Mouse (Mus musculus) heart, embryonic 14.5 days (tissue): ENCODE measurements around the gene Akap13. TPM values are rescaled to one million over a fixed set of nuclear protein-coding genes. Genes with fewer than 3 reads are reported as not detected.
"Not testable (repeated sequence)": the region's sequence is repeated elsewhere in the genome, so short reads cannot be mapped to it uniquely, and the experiment has no call there.

Source experiments
- ATAC-seq: fragments of 200-750 bp; cut with Nextera tagmentation; 2 replicates; pipeline ENCODE4 v1.8.0; 2017; ENCODE audit warnings: low read depth, moderate TSS enrichment; ENCODE audit not compliant: insufficient number of reproducible peaks, insufficient read depth, low FRiP score
- H3K27ac ChIP-seq, 2 experiments: fragments of 200-500 bp in 1 of 2; fragments of 300-500 bp in 1 of 2; sonication (generic) in 1 of 2; replicated peaks in 1 of 2; 2 replicates each; pipeline ENCODE4 v1.5.1; 2012 to 2014; ENCODE audit warnings: low read depth in 2 of 2, low read length in 2 of 2, control low read depth in 1 of 2, mild to moderate bottlenecking in 1 of 2, mixed read lengths in 1 of 2; ENCODE audit not compliant: control insufficient read depth in 1 of 2, insufficient read depth in 1 of 2
- H3K27me3 ChIP-seq: fragments of 300-500 bp; sonication (generic); 2 replicates; pipeline ENCODE4 v1.6.1; 2014; ENCODE audit warnings: mild to moderate bottlenecking, low read length, control low read depth; ENCODE audit not compliant: control insufficient read depth, insufficient read depth
- H3K36me3 ChIP-seq: fragments of 300-500 bp; sonication (generic); 2 replicates; pipeline ENCODE4 v1.6.1; 2014; ENCODE audit warnings: mild to moderate bottlenecking, control low read depth, low read length, mixed read lengths; ENCODE audit not compliant: control insufficient read depth, insufficient read depth
- H3K4me1 ChIP-seq, 2 experiments: fragments of 200-500 bp in 1 of 2; fragments of 300-500 bp in 1 of 2; sonication (generic) in 1 of 2; 2 replicates each; pipeline ENCODE4 v1.6.1; 2012 to 2014; ENCODE audit warnings: low read length in 2 of 2, control low read depth in 1 of 2, mixed read lengths in 1 of 2; ENCODE audit not compliant: control insufficient read depth in 2 of 2, insufficient read depth in 2 of 2
- H3K4me2 ChIP-seq: fragments of 300-500 bp; sonication (generic); 2 replicates; pipeline ENCODE4 v1.6.1; 2014; ENCODE audit warnings: mild to moderate bottlenecking, low read length
- H3K4me3 ChIP-seq, 2 experiments: fragments of 200-500 bp in 1 of 2; fragments of 300-500 bp in 1 of 2; sonication (generic) in 1 of 2; 2 replicates each; pipeline ENCODE4 v1.5.1; 2012 to 2014; ENCODE audit warnings: low read length in 2 of 2, mild to moderate bottlenecking in 2 of 2, control low read depth in 1 of 2, low read depth in 1 of 2, moderate library complexity in 1 of 2; ENCODE audit not compliant: control insufficient read depth in 1 of 2, insufficient read depth in 1 of 2
- H3K9ac ChIP-seq: fragments of 300-500 bp; sonication (generic); 2 replicates; pipeline ENCODE4 v1.6.1; 2014; ENCODE audit warnings: mild to moderate bottlenecking, low read length
- H3K9me3 ChIP-seq: fragments of 300-500 bp; sonication (generic); 2 replicates; pipeline ENCODE4 v1.6.1; 2016; ENCODE audit warnings: low read length, control low read depth; ENCODE audit not compliant: control insufficient read depth
- WGBS: fragments of 180-500 bp; shearing (Covaris S2); extraction: QIAGEN DNeasy Blood & Tissue Kit; methylation state at CpG from one replicate; pipeline ENCODE4 v1.1.7; 2014; 5-methylcytosine and 5-hydroxymethylcytosine counted together
- polyA plus RNA-seq: library from polyadenylated mRNA; unstranded; fragments of >200 nt; fragmentation: Nextera tagmentation; extraction: Ambion mirVana; gene quantifications from 2 replicates; pipeline ENCODE4 v1.2.1, GENCODE M21; 2014

The Akap13 gene
- polyA plus RNA-seq, 1 experiment from 2014 or later, result 54.9 TPM

GRCm38 (mm10) chr7:75762225-75762624 lies 306.9 kb downstream of the Akap13 start:
- not testable (repeated sequence) for H3K4me2 ChIP-seq, H3K27ac ChIP-seq, H3K4me1 ChIP-seq, H3K4me3 ChIP-seq, H3K27me3 ChIP-seq, H3K9me3 ChIP-seq, H3K36me3 ChIP-seq, H3K9ac ChIP-seq
- ATAC-seq, result peak; percentile 42; the same call in 1 of the 2 replicates
- WGBS, result 69% methylated on average over 2 of the region's 2 CpGs

DNA sequence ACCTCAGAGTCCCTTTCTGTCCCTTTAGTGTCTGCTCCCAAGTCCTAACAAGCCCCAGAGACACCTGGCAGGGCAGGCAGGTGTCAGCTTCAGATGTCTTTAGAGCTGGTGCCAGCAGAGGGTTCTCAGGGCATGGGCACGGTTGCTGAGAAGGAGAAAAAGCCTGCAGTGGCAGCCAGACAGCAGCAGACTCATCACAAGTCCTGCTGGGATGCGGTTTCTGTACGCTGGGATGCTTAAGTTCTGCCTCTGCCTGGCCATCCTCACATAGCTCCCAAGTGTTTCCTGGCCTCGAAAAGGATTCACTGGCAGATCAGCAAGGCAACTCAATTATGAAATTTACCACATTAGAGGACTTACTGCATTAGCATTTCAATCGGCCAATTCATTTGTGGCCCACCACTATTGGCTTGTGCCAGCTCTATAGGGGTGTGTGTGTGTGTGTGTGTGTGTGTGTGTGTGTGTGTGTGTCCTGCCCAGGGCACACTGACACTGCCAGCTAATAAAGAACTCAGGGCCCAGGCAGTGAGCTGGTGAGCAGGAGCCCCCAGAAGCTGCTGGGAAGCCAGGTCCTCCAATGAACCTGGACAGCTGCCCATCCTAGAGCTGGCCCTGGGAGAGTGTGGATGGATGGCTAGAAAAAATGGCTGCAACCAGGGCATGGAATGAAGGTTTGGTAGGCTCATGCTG lies 311.9 kb downstream of the Akap13 start:
- H3K4me1 ChIP-seq, H3K27ac ChIP-seq, H3K4me3 ChIP-seq, H3K27me3 ChIP-seq, H3K9me3 ChIP-seq, H3K4me2 ChIP-seq, H3K9ac ChIP-seq: not testable (repeated sequence)
- ATAC-seq, result 0 out of 2 replicates have a peak, but pooled peaks have one; percentile 35
- peaks cover 36% of the 10 kb centered on the region for H3K36me3 ChIP-seq
- WGBS, result 89% methylated on average over 1 of the region's 5 CpGs

GRCm38 (mm10) chr7:75768169-75768568 lies 312.8 kb downstream of the Akap13 start:
- no peak for ATAC-seq
- peaks cover 37% of the 10 kb centered on the region for H3K36me3 ChIP-seq
- WGBS, result 90% methylated on average over 2 of the region's 2 CpGs
- H3K27me3 ChIP-seq, result no peaks in the 10 kb centered on the region
- no peak overlapping the region for H3K4me3 ChIP-seq
- no peak overlapping the region for H3K4me2 ChIP-seq
- no peaks in the 10 kb centered on the region for H3K9me3 ChIP-seq
- no peak overlapping the region for H3K9ac ChIP-seq
- H3K4me1 ChIP-seq, result no peaks in the 10 kb centered on the region
- no peak overlapping the region for H3K27ac ChIP-seq

DNA sequence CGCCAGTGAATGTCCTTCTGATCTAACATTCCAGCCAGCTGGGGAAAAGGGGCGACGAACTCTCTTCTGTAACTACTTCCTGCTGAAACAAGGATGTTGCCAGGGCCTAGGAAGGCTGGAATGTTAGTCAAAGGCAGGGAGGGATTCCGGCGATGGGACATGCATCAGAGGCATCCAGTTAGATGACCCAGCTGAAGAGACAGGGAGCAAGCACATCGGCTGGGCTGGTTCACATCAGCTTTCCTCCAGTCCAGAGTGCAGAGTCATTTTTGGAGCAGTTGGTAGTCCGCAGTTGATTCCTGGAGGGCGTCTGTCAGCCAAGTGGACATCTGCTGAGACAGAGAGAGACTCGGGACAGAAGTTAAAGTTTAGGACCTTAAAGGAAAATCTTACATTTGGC lies 314.6 kb downstream of the Akap13 start:
- H3K27ac ChIP-seq, result no peak overlapping the region
- no peaks in the 10 kb centered on the region for H3K27me3 ChIP-seq
- H3K4me1 ChIP-seq, result no peaks in the 10 kb centered on the region
- no peak overlapping the region for H3K4me2 ChIP-seq
- peaks cover 42% of the 10 kb centered on the region for H3K36me3 ChIP-seq
- ATAC-seq, result no peak
- H3K9me3 ChIP-seq, result no peaks in the 10 kb centered on the region
- no peak overlapping the region for H3K4me3 ChIP-seq
- WGBS, result 90% methylated on average over 9 of the region's 9 CpGs
- no peak overlapping the region for H3K9ac ChIP-seq

GRCm38 (mm10) chr7:75774095-75775078 lies 319.1 kb downstream of the Akap13 start:
- peaks cover 78% of the 10 kb centered on the region for H3K36me3 ChIP-seq
- not testable (repeated sequence) for H3K27ac ChIP-seq

DNA sequence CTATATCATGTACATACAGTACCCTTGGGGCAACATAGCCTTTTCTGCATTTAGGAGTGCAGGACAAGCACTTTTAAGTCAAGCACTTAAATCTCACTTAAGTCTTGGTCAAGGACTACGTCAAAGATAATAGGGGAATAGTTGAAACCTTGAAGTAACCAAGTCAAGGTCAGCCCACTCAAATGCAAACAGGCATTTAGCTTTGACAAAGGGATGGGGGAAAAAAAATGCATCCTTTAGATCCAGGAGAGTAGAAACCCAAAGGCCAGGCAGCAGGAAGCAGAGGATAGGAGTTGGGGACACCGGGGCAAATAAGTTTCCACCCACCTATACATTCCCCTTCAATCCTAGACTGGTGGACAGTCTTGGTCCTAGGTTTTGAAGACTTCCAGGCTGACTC lies 322.7 kb downstream of the Akap13 start:
- H3K4me1 ChIP-seq, result peaks cover 5 to 8% of the 10 kb centered on the region in 2 experiments; a peak in 3 of 4 replicates
- H3K9me3 ChIP-seq, result no peaks in the 10 kb centered on the region
- no peak overlapping the region for H3K9ac ChIP-seq
- H3K4me3 ChIP-seq, result no peak overlapping the region
- peaks cover 59% of the 10 kb centered on the region for H3K36me3 ChIP-seq
- no peak overlapping the region for H3K4me2 ChIP-seq
- H3K27ac ChIP-seq, result no peak overlapping the region
- no peaks in the 10 kb centered on the region for H3K27me3 ChIP-seq
- WGBS, result 74% methylated on average over 2 of the region's 2 CpGs
- no peak for ATAC-seq

More at GRCm38 (mm10) chr7:75774095-75775078, 319.1 kb downstream of the Akap13 start:
- H3K9ac ChIP-seq, H3K27me3 ChIP-seq, H3K4me3 ChIP-seq, H3K9me3 ChIP-seq, H3K4me1 ChIP-seq, H3K4me2 ChIP-seq, ATAC-seq: not testable (repeated sequence)
- 89% methylated on average over 18 of the region's 18 CpGs for WGBS

DNA sequence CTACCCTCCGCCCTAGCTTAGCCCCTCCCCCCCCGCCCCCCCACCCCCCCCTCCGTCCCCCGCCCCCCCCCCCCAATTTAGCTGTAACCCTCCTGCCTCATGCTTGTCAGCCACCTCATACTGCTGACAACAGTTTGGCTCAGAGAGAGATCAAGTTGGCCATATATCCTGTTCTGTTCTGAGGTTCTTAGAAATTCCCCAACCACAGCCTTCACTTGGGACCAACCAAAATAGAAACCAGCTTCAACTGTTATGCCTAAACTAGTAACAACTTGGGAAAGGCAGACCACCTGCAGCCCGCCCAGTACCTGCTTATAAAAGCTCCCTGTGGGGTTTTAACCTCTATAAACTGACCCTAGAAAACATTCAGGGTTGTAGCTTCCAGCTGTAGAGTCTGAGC lies 325.5 kb downstream of the Akap13 start:
- H3K9me3 ChIP-seq, result no peaks in the 10 kb centered on the region
- H3K36me3 ChIP-seq, result peaks cover 45% of the 10 kb centered on the region
- H3K9ac ChIP-seq, result peak overlapping the region; percentile 85
- peak overlapping the region; percentile 20 to 76; a peak in 3 of 4 replicates for H3K4me3 ChIP-seq
- peak overlapping the region; percentile 59 for H3K4me2 ChIP-seq
- 12% methylated on average over 1 of the region's 5 CpGs for WGBS
- H3K27ac ChIP-seq, result peak overlapping the region; percentile 53 to 55; a peak in 3 of 4 replicates
- H3K27me3 ChIP-seq, result no peaks in the 10 kb centered on the region
- H3K4me1 ChIP-seq, result peaks cover 5 to 8% of the 10 kb centered on the region in 2 experiments; a peak in 3 of 4 replicates
- ATAC-seq, result no peak
